Comparison of ENCODE assay signal across 9 mouse cellular contexts in genomic region chr16:17744536-17744935, GRCm38 (mm10). TPM values are rescaled to one million over a fixed set of nuclear protein-coding genes. Genes with fewer than 3 reads are reported as not detected.
DNase-seq lines count a peak whose midpoint lies in the region; ATAC-seq and TF ChIP-seq lines count a peak whose summit lies in the region.
"Had no signal": no experiment of that assay in that cellular context is flagged by ENCODE, and none has a peak within 500 bp of the region (broad histone marks: within the 10 kb centered on the region; RNA-seq: fewer than 3 reads in every experiment).

No protein-coding gene starts in this region.

- no peak overlapping the region for H3K9ac ChIP-seq in hindbrain, embryonic 11.5 days (ENCODE audit: low read depth, low read length)
- no peak overlapping the region for H3K9ac ChIP-seq in hindbrain, embryonic 13.5 days
- H3K9ac ChIP-seq in hindbrain, embryonic 14.5 days = no peak overlapping the region
- H3K9ac ChIP-seq: heart, embryonic 13.5 days had no signal

- no peak overlapping the region for H3K27ac ChIP-seq in hindbrain, embryonic 11.5 days (ENCODE audit: low read depth, low read length)
- no peak overlapping the region for H3K27ac ChIP-seq in hindbrain, embryonic 13.5 days
- no peak overlapping the region for H3K27ac ChIP-seq in olfactory bulb, adult 2 months (ENCODE audit: insufficient read depth, low read depth, low read length)
- H3K27ac ChIP-seq in hindbrain, embryonic 14.5 days = no peak overlapping the region
- H3K27ac ChIP-seq: heart, embryonic 13.5 days had no signal

- peak; percentile 71 for DNase-seq in hindbrain, embryonic 11.5 days (ENCODE audit: low spot score)
- DNase-seq in Patski (ENCODE audit: low read depth, low spot score) = no peak
- no peak for DNase-seq in hindbrain, embryonic 14.5 days (ENCODE audit: low spot score)

- no peaks in the 10 kb centered on the region for H3K9me3 ChIP-seq in hindbrain, embryonic 11.5 days (ENCODE audit: control insufficient read depth, low read length)
- no peaks in the 10 kb centered on the region for H3K9me3 ChIP-seq in hindbrain, embryonic 13.5 days
- H3K9me3 ChIP-seq in hindbrain, embryonic 14.5 days (ENCODE audit: control insufficient read depth, low read length) = no peaks in the 10 kb centered on the region

- H3K4me2 ChIP-seq in hindbrain, embryonic 11.5 days (replicated peaks; ENCODE audit: low read depth, low read length) = no peak overlapping the region
- H3K4me2 ChIP-seq in hindbrain, embryonic 13.5 days = no peak overlapping the region
- no peak overlapping the region for H3K4me2 ChIP-seq in hindbrain, embryonic 14.5 days (replicated peaks)
- H3K4me2 ChIP-seq: heart, embryonic 13.5 days had no signal

- ATAC-seq in hindbrain, embryonic 11.5 days (ENCODE audit: low FRiP score) = no peak
- no peak for ATAC-seq in hindbrain, embryonic 13.5 days (ENCODE audit: low FRiP score)
- ATAC-seq in CD4-positive, CD25-positive, alpha-beta regulatory T cell, adult 4 months = peak; percentile 39
- ATAC-seq in Patski = no peak
- ATAC-seq in granulocyte monocyte progenitor cell, adult 5-6 weeks (replicated peaks; ENCODE audit: poor library complexity, severe bottlenecking) = peak; percentile 71
- no peak for ATAC-seq in hindbrain, embryonic 14.5 days (ENCODE audit: low FRiP score)

- in situ Hi-C loops in Patski (cut with MboI; ENCODE audit: low pct_unique_long_range_greater_than_20kb) = no loop called here

- H3K4me3 ChIP-seq in hindbrain, embryonic 11.5 days (ENCODE audit: low read depth, low read length) = no peak overlapping the region
- H3K4me3 ChIP-seq in hindbrain, embryonic 13.5 days = no peak overlapping the region
- H3K4me3 ChIP-seq in olfactory bulb, adult 2 months (ENCODE audit: insufficient read depth, low read depth, low read length) = no peak overlapping the region
- no peak overlapping the region for H3K4me3 ChIP-seq in hindbrain, embryonic 14.5 days (replicated peaks; ENCODE audit: low read length)
- H3K4me3 ChIP-seq: heart, embryonic 13.5 days; myocyte had no signal

- H3K4me1 ChIP-seq in hindbrain, embryonic 11.5 days (replicated peaks; ENCODE audit: control insufficient read depth, insufficient read depth, low read length) = no peaks in the 10 kb centered on the region
- no peaks in the 10 kb centered on the region for H3K4me1 ChIP-seq in hindbrain, embryonic 13.5 days (replicated peaks)
- no peaks in the 10 kb centered on the region for H3K4me1 ChIP-seq in olfactory bulb, adult 2 months (ENCODE audit: control insufficient read depth, insufficient read depth, low read length)
- no peaks in the 10 kb centered on the region for H3K4me1 ChIP-seq in hindbrain, embryonic 14.5 days (replicated peaks; ENCODE audit: control insufficient read depth, insufficient read depth, low read length)

- POLR2A ChIA-PET in Patski (lab: Charles Lee) = interaction anchor here (1.2 to 1.8 kb wide), 2 partner anchors 15 to 105 kb away, joined by 4 to 6 read pairs; partner anchors contain the start of gene Klhl22

- CTCF ChIA-PET in Patski (lab: Charles Lee) = interaction anchor here (0.9 to 2.0 kb wide), 4 partner anchors 9 to 65 kb away, joined by 3 to 12 read pairs (median 4); partner anchors contain the start of gene Klhl22

- peak; percentile 60 for TF ChIP-seq CTCF in Patski (IDR thresholded peaks at IDR 0.05)
- peak; percentile 21; the same call in 1 of the 2 replicates for TF ChIP-seq CTCF in olfactory bulb, adult 2 months (IDR thresholded peaks at IDR 0.05; ENCODE audit: insufficient read depth, low read depth, low read length)

- TF ChIP-seq POLR2A in olfactory bulb, adult 2 months (IDR thresholded peaks at IDR 0.05; ENCODE audit: insufficient read depth, low read depth, low read length) = no peak

- WGBS in hindbrain, embryonic 11.5 days = 0% methylated on average over 1 of the region's 1 CpGs
- WGBS in hindbrain, embryonic 13.5 days = 3% methylated on average over 1 of the region's 1 CpGs
- 12% methylated on average over 1 of the region's 1 CpGs for WGBS in olfactory bulb, adult 2 months
- 11% methylated on average over 1 of the region's 1 CpGs for WGBS in hindbrain, embryonic 14.5 days

- no peaks in the 10 kb centered on the region for H3K27me3 ChIP-seq in hindbrain, embryonic 11.5 days (ENCODE audit: control insufficient read depth, insufficient read depth, low read length)
- peaks cover 12% of the 10 kb centered on the region; the same call in 1 of the 2 replicates for H3K27me3 ChIP-seq in hindbrain, embryonic 13.5 days
- H3K27me3 ChIP-seq in Patski = no peaks in the 10 kb centered on the region
- H3K27me3 ChIP-seq in hindbrain, embryonic 14.5 days (ENCODE audit: control insufficient read depth, insufficient read depth, low read length) = no peaks in the 10 kb centered on the region
- H3K27me3 ChIP-seq: heart, embryonic 13.5 days had no signal

- no peaks in the 10 kb centered on the region for H3K36me3 ChIP-seq in hindbrain, embryonic 11.5 days (ENCODE audit: control insufficient read depth, insufficient read depth, low read length)
- no peaks in the 10 kb centered on the region for H3K36me3 ChIP-seq in hindbrain, embryonic 13.5 days
- H3K36me3 ChIP-seq in hindbrain, embryonic 14.5 days (replicated peaks; ENCODE audit: control insufficient read depth, insufficient read depth) = no peaks in the 10 kb centered on the region
- H3K36me3 ChIP-seq: heart, embryonic 13.5 days had no signal

RNA-seq across cellular contexts. Expression of gene Med15, which starts 11.8 kb away (rescaled TPM):
- 34.2 and 42.8 TPM in 2 replicates for polyA plus RNA-seq in hindbrain, embryonic 11.5 days (2014; fragmentation: Nextera tagmentation; extraction: Ambion mirVana)
- 44.3 and 48.7 TPM in 2 replicates for polyA plus RNA-seq in hindbrain, embryonic 13.5 days (2015; fragmentation: Nextera tagmentation; extraction: Ambion mirVana)
- 100 to 1,000 TPM in 1 of 2 experiments, 10 to 100 TPM in 1; 67.1 to 128 TPM for polyA plus RNA-seq in CD4-positive, CD25-positive, alpha-beta regulatory T cell, adult 4 months (2017; shearing (Covaris generic))
- polyA plus RNA-seq in Patski (2021) = 69.1 TPM
- total RNA-seq in granulocyte monocyte progenitor cell, adult 5-6 weeks (2014; fragmentation: Nextera tagmentation) = 59.4 and 61.7 TPM in 2 replicates
- 21.3 and 23.7 TPM in 2 replicates for total RNA-seq in granulocyte monocyte progenitor cell, adult 5-6 weeks (2017)
- not detected in 2 replicates for polyA plus RNA-seq in olfactory bulb, adult 2 months (2012; ENCODE audit: insufficient read depth, insufficient read length, low replicate concordance, missing spikeins)
- 38.2 and 42.0 TPM in 2 replicates for polyA plus RNA-seq in hindbrain, embryonic 14.5 days (2014; fragmentation: Nextera tagmentation; extraction: Ambion mirVana)

RNA-seq across cellular contexts. Expression of gene Klhl22, which starts 14.9 kb away (rescaled TPM):
- 44.8 and 45.0 TPM in 2 replicates for polyA plus RNA-seq in hindbrain, embryonic 11.5 days (2014; fragmentation: Nextera tagmentation; extraction: Ambion mirVana)
- 70.9 and 77.6 TPM in 2 replicates for polyA plus RNA-seq in hindbrain, embryonic 13.5 days (2015; fragmentation: Nextera tagmentation; extraction: Ambion mirVana)
- polyA plus RNA-seq in CD4-positive, CD25-positive, alpha-beta regulatory T cell, adult 4 months (2017; shearing (Covaris generic)) = 10 to 100 TPM; 15.6 to 30.9 TPM
- 128 TPM for polyA plus RNA-seq in Patski (2021)
- 16.7 and 20.1 TPM in 2 replicates for total RNA-seq in granulocyte monocyte progenitor cell, adult 5-6 weeks (2014; fragmentation: Nextera tagmentation)
- total RNA-seq in granulocyte monocyte progenitor cell, adult 5-6 weeks (2017) = 13.2 and 24.6 TPM in 2 replicates
- polyA plus RNA-seq in olfactory bulb, adult 2 months (2012; ENCODE audit: insufficient read depth, insufficient read length, low replicate concordance, missing spikeins) = not detected in 2 replicates
- 82.1 and 96.0 TPM in 2 replicates for polyA plus RNA-seq in hindbrain, embryonic 14.5 days (2014; fragmentation: Nextera tagmentation; extraction: Ambion mirVana)

RNA-seq across cellular contexts. Expression of gene Scarf2, which starts 52.5 kb away (rescaled TPM):
- polyA plus RNA-seq in hindbrain, embryonic 11.5 days (2014; fragmentation: Nextera tagmentation; extraction: Ambion mirVana) = 6.4 and 7.2 TPM in 2 replicates
- 1.6 and 2.0 TPM in 2 replicates for polyA plus RNA-seq in hindbrain, embryonic 13.5 days (2015; fragmentation: Nextera tagmentation; extraction: Ambion mirVana)
- polyA plus RNA-seq in CD4-positive, CD25-positive, alpha-beta regulatory T cell, adult 4 months (2017; shearing (Covaris generic)) = not detected
- 60.3 TPM for polyA plus RNA-seq in Patski (2021)
- total RNA-seq in granulocyte monocyte progenitor cell, adult 5-6 weeks (2014; fragmentation: Nextera tagmentation) = 1.1 TPM in 1 of 2 replicates, not detected in the other
- total RNA-seq in granulocyte monocyte progenitor cell, adult 5-6 weeks (2017) = not detected in 2 replicates
- polyA plus RNA-seq in olfactory bulb, adult 2 months (2012; ENCODE audit: insufficient read depth, insufficient read length, low replicate concordance, missing spikeins) = not detected in 2 replicates
- polyA plus RNA-seq in hindbrain, embryonic 14.5 days (2014; fragmentation: Nextera tagmentation; extraction: Ambion mirVana) = 2.9 and 3.4 TPM in 2 replicates

Comparison
In these comparisons a context has a peak if more than half of its experiments do, and no peak if none do; other contexts are left out.
1. ATAC-seq: peak in CD4-positive, CD25-positive, alpha-beta regulatory T cell, adult 4 months (single experiment) and granulocyte monocyte progenitor cell, adult 5-6 weeks (single experiment); none in hindbrain, embryonic 11.5 days (single experiment), hindbrain, embryonic 13.5 days (single experiment), Patski (single experiment) and hindbrain, embryonic 14.5 days (single experiment).
2. RNA of gene Med15, which starts 11.8 kb away (polyA plus RNA-seq): 67.1 to 128 TPM in CD4-positive, CD25-positive, alpha-beta regulatory T cell, adult 4 months, 69.1 TPM in Patski (single experiment), 44.3 to 48.7 TPM in hindbrain, embryonic 13.5 days, 34.2 to 42.8 TPM in hindbrain, embryonic 11.5 days and 38.2 to 42.0 TPM in hindbrain, embryonic 14.5 days; not detected in olfactory bulb, adult 2 months; every median in the first group is over 10 times any median in the second.